Mouse (Mus musculus) retina, adult 2 months (tissue): ENCODE measurements around the gene Mgmt.

ENCODE experiments used
- DNase-seq: peaks from one replicate; pipeline ENCODE4 v3.0.0-alpha.2; 2012; ENCODE audit warnings: low read depth, low spot score

Gene Mgmt

DNA sequence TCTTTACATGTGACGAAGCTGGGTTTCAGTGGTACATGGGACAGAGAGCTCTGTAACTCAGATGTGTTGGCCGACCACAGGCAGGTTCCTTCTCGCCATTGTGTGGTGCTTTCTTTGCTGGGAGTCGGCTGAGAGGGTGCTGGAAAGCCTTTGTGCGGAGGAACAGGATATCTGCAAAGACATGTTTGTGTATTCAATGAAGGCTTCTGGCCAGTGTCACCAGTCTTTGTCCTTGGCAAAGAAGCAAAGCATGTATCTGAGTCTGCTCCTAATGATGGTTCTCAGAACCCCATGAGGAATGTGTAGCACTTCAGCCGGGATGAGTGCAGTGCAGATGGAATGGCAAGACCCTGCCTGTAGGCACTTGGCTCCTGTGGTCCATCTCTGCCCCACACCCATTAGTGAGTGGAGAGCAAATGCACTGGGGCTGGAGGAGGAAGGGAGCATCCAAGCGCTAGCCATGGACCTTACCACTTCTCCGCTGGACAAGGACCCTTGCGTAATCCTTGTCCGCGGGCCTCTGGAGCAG lies 14.3 kb downstream of the Mgmt start:
- DNase-seq, result no peak

DNA sequence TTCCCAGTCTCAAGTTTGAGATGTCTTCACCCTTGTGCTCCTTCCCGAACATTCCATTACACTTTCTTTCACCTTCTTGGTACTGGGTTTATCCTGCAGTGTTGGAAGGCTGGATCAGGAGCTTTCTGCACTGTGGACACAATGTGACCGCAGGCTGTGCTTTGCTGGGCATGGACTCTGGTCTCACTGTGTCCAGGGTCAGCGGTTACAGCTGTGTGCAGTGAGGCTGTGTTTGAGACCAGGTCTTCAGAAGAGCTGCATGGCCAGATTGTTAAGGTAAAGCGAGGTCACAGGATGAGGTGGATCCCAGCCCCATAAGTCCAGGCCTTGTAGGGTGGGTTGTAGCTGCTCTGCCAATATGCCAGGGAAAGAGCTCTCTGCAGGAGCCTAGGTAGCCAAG lies 18.5 kb downstream of the Mgmt start:
- DNase-seq, result no peak

DNA sequence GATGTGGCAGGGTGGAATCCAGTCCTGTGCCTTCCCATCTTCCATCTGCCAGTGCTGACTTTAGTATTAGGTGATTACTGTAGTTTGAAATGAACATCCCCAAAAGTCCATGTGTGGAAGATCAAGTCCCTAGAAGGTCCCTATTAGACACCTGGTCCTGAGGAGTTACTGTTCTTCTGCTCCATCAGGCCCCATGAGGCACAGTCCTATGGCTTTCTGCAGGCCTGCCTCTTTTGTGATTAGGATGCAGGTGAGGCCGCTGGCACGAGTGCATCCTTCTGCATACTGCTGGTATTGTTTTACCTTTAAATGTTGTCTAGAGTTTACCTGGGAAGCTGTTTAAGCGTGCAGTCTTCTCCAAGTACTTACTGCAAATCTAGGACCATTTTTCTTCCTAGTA lies 21.6 kb downstream of the Mgmt start:
- no peak for DNase-seq

DNA sequence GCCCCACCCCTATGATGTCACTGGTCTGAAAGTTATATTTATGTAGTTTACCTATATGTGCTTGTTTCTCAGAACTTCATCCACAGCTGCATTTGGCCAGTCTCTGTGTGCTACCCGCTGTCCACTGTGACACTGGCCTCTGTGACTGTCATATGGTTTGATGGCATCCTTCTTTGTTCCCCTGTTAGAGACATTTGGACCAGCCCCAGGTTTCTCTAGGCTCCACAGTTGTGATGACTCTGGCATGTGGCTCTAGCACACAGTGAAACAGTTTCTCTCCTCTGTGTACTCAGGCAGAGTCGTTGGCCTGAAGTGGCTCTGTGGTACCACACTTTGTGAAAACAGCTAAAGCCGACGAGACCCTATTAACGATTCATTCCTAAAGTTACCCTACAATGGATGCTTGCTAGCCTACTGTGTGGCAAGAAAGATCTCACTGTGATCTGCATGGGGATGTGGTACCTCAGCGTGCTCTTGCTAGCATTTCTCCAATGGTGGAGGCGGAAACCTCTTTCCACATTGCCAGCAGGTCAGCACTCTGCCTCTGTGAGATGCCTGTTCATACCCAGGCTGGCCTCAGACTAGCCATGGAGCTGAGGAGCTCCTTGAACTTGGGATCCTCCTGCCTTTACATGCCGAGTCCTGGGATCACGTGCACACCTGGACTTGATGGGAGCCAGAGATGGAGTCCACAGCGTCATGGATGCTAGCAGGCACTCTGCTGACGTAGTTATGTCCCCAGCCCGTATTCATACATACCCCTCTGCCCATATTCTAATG lies 26.8 kb downstream of the Mgmt start:
- no peak for DNase-seq

DNA sequence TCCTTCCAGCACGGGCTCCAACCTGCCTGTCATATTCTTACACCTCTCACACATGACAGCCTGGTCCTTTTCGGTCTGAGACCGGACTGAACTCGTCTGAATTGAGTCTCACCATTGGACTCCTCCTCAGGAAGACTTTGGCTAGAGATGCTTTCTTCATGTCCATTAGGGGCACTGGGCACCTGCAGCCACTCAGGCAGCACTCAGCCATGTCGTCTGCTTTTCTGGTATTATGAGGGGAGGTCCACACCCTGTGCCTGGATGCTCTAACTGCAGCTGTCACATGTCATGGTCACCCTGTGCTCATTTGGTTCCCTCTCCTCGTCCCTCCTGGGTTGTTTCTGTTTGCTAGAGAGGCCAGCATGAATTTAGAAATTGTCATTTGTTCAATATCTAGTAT lies 27.8 kb downstream of the Mgmt start:
- DNase-seq, result no peak

DNA sequence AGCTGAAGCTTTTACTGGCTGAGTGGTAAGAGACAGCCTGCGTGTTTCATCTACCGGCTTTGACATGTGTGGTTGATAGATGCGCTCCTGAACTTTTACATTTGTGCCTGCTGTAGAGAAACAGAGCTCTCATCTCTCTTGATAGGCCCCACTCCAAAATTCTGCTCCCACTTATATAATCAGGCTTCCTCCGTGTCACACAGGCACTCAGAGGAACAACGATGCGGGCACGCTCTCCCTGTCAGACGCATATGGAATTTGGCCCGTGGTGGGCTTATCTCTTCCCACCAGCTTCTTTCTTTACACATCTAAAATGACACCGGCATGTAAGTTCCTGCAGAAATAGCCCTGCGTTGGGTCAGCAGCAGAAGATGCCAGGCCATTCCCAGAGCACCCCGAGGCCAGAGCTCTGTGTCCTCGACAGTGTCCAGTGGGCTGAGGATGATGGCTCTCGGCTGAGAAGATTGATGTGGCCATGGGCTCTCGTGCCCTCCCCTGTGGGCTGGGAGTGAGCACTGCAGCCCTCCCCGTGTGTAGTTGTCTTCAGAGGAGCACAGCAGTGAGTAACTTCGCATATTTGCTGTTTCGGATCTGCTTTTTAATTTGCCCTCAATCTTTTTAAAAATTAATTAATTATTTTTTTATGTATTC lies 30.3 kb downstream of the Mgmt start:
- no peak for DNase-seq

DNA sequence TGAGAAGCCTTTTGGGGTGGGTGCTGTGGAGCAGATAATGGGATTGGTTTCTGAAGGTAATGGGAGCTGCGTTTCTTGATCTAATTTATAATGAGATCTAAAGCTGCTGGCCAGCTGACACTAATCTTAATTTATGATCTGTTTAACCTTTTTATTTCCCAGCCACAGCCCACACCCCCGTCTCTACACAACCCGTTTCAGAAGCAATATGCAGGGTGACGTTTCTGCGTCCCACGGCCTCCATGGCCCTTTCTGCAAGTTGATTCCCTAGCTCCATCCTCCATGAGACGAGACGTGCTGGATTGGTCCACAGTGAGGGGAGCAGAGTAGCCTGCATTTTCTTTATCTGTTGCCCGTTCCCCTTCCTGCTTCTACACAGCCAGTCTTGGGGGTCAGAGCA lies 31.8 kb downstream of the Mgmt start:
- DNase-seq, result no peak

DNA sequence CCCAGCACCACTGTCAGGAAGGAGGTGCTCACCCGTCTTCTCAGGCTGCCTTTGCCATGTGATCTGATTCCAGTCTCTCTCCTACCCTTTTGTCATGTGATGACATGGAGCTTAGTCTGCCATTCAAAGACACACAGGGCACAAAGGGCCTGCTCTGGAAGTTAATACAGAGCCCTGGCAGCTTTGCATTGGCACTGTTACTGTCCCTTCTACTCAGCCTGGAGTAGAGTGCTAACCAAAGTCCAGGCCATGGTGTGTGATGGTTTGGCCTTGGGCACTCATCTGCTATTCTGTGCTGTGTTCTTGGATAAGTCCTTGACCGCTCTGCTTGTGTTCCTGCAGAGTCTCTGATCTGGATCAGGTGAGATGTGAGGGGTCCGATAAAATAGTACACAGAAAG lies 36.0 kb downstream of the Mgmt start:
- DNase-seq, result no peak

DNA sequence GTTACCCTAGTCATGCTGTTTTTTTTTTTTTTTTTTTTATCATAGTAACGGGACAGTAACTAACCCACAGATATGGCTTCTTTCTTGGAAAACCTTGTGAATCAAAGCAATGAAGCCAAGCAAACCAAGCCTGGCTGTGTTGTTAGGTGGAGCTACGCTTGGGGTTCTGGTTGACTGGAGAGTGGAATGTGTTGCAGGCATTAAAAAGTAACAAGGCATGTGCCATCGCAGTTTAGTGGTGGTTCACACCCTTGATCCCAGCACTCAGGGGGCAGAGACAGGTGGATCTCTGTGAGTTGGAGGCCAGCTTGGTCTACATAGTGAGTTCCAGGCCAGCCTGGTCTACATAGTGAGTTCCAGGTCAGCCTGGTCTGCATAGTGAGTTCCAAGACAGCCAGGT lies 39.0 kb downstream of the Mgmt start:
- no peak for DNase-seq

DNA sequence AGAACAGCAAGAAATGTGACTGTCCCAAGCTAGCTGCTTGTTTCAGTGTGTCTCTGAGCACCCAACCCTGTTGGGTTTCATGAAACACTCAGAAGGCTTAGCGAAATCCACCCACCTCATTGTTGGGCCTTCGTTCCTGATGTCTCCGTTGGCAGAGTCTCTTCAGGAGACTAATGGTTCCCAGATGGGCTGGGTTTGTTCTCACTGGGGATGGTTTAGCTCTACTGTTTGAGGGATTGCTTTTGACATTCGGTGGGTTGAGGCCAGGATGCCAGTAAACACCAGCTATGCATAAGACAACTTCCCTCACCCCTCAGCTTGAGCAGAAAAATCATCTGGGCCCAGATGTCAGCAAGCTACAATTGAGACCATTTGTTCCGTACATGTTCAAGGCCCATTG lies 39.9 kb downstream of the Mgmt start:
- no peak for DNase-seq

DNA sequence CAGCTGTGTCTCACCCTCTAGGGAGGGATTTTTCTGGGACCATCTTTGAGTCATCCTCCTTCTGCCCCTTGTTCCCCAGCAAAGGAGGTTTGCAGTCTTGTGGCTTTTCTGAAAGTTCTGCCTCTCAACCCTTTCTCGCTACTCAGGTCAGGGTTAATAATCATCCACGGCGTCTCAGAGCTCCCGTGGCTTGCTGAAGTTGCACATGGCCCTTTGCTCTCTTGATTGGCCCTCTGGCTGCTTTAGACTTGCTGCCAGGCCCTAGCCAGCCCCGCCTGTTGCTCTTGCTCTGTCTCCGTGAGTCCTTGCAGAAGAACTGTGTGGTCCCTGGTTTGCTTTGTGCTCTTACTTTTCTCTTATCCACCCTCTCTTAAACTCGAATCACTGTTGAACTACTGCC lies 40.4 kb downstream of the Mgmt start:
- DNase-seq, result no peak

DNA sequence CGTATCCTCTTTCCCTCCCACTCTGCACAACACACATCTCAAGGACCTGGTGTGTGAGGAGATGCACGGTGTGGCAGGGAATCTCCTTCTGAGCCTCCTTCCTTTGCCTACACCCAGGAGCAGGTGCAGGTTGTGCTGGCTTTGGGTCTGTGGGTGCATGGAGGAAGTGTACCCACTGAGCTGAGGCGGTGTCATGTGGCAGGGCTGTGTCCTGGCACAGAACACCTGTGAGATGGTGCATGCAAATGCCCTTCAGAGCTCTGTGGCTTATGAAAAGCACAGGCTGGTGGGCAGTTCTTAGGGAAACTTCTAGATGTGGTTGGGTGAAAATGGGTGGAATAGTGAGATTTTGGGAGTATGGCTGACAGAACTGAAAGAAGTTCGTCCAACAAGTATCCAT lies 44.0 kb downstream of the Mgmt start:
- DNase-seq, result no peak

DNA sequence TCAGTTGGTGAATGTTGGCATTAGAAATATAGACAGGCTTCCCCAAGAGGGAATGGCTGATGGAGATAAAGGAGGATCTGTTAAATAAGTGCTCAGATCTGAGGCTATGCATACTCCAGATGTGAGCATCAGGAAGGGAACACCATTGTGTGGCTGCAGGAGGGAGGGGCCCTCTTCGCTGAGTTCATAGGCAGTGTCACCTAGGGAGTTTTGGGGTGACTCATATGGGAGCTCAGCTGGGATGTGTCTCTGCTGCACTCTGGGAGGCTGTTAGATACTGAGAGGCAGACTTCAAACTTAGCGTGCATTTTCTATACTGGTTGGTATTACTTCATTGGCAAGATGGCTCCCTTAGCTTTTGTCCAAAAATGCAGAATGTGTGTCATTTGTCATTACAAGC lies 48.0 kb downstream of the Mgmt start:
- DNase-seq, result no peak

DNA sequence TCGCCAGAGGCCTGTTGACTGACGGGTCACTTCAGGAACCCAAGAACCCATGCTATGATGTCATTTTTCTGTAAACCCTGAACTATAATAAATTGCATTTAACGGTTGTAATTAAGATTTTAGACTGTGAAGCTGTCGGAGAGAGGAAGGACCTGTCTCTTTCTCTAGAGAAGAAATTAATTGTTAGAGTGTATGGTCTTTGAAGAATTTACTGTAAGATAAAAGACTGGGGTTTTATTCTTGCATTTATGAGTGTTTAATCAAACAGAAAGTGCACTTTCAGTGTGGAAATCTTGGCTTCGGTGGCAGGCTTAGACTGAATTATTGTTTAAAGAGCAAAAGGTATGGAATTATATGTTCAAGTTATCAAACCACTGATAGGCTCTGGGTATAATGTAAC lies 49.5 kb downstream of the Mgmt start:
- DNase-seq, result no peak

DNA sequence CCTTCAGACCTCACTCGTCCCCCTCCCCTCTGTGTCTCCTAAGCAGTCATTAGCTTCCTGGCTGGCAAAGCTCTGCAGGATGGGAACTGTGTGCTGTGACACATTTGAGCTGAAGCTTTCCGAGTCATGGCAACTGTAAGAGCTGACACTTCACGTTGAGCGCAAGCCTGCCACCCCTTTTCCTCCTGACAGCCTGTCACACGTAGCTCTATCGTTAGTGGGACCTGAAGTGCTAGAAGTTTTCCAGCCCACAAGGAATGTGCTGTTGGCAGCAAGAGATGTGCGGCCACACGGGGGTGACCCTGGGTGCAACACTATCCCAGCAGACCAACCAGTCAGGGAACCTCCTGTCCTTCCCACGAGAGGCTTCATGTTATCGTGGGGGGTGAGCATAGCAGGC lies 51.3 kb downstream of the Mgmt start:
- DNase-seq, result no peak

DNA sequence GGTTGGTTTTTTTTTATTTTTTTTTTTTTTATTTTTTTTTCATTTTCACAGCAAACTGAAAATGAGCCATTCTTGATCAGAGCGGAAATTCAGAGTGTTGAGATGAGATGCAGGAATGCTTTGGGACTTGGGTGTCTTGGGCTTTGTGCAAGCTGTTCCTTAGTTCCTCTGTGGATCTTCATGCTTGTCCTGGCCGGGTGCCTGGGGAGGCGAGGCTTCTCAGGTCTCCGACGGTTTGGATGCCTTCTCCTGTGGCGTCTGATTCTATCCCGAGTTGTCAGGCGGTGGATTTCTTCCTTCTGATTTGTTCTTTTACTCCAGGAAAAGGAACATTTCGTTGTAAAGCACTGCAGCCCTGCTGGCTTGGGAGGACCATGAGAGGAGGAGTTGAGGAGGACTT lies 51.7 kb downstream of the Mgmt start:
- no peak for DNase-seq

DNA sequence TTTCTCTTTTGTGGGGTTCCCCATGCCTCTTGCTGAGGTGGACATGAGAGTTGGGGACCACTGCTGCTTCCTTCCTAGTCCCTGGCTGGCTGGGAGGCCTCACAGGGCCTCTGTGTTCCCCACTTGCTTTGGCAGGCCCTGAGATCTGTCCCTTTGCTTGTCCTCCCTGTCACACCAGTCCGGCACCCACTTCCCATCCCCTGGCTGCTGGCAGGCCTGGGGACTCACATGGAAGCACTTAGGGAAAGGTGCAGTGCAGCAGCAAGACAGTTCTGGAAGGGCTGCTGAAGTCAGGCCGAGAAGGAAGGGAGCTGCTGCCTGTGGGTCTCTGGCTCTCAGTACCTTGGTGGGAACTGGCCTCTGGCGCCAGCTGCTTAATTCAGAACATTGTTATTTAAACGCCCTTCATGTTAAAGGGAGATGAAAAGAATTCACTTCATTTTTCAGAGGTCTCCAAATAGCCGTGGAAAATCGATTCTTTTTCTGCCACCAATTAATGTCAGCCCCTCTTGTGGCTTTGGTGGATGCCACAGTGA lies 53.9 kb downstream of the Mgmt start:
- no peak for DNase-seq

DNA sequence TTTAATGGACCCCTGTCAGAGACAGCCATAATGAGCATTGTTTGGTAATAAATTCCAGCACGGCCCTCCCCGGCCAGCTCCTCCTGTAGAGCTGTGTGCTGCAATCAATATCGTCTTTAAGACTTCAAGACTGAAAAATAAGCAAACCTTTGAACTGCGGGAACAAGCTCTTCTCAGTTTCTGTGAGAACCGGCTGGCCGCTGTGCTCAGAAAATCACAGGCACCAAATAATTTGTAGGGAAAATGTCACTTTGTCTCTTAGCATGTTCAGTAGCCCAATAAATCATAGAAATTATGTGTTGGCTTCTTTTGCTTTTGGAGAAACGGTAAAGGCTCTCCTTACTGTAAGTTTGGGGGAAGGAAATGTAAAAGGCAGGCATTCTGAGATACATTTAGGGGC lies 58.2 kb downstream of the Mgmt start:
- no peak for DNase-seq

DNA sequence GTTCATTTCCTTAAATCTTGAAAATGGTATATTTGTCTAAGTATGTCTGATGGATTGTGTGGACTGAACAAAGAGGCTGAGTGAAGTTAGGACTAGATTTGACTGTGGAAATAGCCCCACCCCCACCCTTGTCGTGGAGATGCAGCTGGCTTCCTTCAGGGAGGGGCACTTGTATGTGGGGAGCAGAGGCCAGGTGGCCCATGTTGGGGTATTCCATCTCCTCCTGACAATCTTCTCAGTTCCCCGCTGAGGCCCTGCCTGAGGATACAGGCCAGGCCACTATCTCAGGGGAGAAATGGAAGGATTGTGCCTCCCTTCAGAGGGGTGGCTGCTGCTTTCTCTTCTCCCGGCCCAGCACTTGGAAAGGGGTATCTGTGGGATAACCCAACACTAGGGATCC lies 58.8 kb downstream of the Mgmt start:
- no peak for DNase-seq

DNA sequence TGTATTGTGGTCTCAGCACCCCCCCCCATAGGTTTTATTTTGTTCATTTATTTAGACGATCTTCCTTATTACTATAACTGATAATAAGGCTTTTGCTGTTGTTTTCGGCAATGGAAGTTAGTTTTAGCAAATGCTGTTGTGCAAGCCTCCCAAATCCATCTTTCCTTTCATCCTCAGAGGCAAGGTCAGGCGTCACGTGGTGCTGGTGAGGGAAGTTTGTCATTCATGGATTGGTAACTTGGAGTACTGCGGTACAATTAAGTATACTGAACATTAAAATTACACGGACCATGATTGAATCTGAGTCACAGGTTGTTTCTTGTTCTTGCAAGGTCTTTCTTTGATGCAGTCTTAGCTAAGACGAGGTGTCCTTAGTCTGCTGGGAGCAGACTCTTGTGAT lies 77.9 kb downstream of the Mgmt start:
- no peak for DNase-seq

DNA sequence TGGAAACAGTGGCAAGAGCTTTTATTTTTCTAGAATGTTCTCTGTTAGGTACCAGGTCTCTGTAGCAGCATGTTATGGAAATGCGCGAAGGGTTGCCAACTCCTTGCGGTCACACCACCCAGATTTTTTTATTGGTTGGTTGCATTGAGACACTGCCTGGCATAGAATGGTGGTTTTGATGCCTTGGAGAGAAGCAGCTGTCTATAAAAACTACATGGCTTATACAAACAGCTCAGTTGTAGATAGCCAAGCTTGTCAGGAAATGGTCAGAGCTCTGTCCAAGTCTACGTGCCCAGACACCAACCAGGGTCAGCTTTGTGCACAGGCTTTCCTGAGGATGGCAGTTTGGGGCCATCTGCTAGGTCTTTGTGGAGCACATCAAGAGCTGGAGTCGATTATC lies 80.6 kb downstream of the Mgmt start:
- no peak for DNase-seq

DNA sequence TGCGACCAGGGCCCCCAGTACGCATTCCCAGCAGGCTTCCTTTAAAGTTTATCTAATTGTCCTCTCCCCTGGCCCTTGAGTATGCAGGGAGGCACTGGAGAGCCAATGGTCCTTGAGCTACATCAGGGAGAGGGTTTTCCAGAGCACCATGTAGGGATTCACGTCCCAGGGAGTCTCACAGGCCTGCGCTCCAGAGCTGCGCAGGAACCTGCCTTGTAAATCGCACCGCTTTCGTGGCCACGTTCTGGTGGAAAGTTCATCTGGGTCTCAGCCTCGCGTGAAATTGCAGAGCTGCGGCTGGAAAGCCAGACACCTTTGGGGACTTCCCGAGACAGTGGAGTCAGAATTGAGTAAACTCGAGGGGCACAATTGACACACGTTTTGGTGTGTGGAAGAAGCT lies 103.0 kb downstream of the Mgmt start:
- no peak for DNase-seq

DNA sequence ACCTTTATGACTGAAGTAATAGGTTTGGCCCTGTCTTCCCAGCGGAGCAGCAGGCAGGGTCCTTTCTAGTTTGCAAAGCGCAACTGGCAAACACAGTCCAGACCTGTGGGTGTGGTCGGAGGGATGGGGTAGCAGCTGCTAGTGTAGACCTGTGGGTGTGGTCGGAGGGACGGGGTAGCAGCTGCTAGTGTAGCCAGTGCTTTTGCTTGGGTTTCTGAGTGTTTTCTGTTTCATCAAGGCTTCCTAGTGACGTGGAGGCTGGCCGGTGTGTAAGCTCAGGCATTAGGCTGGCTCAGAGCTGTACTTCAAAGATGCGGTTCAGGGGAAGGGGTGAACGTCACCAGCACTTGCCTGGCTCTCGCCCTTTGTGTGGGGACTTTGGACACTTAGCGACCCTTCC lies 106.3 kb downstream of the Mgmt start:
- no peak for DNase-seq
